Comparison of ENCODE assay signal across 9 mouse cellular contexts in genomic region chr5:24623041-24623985, GRCm38 (mm10). TPM values are rescaled to one million over a fixed set of nuclear protein-coding genes. Genes with fewer than 3 reads are reported as not detected.
DNase-seq lines count a peak whose midpoint lies in the region; ATAC-seq lines count a peak whose summit lies in the region.
"Had no signal": no experiment of that assay in that cellular context is flagged by ENCODE, and none has a peak within 500 bp of the region (broad histone marks: within the 10 kb centered on the region; RNA-seq: fewer than 3 reads in every experiment).

No protein-coding gene starts in this region.

- H3K27ac ChIP-seq in neural tube, embryonic 11.5 days (ENCODE audit: low read depth, low read length) = no peak overlapping the region
- H3K27ac ChIP-seq in intestine, embryonic 16.5 days (ENCODE audit: low read length) = no peak overlapping the region
- H3K27ac ChIP-seq in stomach, embryonic 16.5 days (ENCODE audit: low read length) = no peak overlapping the region
- H3K27ac ChIP-seq: macrophage had no signal

- peak; percentile 28 for ATAC-seq in frontal cortex, adult (ENCODE audit: low TSS enrichment)
- no peak for ATAC-seq in neural tube, embryonic 11.5 days (ENCODE audit: insufficient read depth, low FRiP score, low TSS enrichment)
- no peak for ATAC-seq in intestine, embryonic 16.5 days
- ATAC-seq in stomach, embryonic 16.5 days (ENCODE audit: insufficient read depth, low FRiP score) = no peak

- peaks cover 6% of the 10 kb centered on the region; the same call in 1 of the 2 replicates for H3K27me3 ChIP-seq in neural tube, embryonic 11.5 days (ENCODE audit: control insufficient read depth, insufficient read depth, low read length)
- peaks cover 14% of the 10 kb centered on the region for H3K27me3 ChIP-seq in intestine, embryonic 16.5 days (replicated peaks; ENCODE audit: control insufficient read depth, insufficient read depth, low read length)
- H3K27me3 ChIP-seq in stomach, embryonic 16.5 days (ENCODE audit: control insufficient read depth, insufficient read depth, low read length) = peaks cover 15% of the 10 kb centered on the region

- H3K4me1 ChIP-seq in neural tube, embryonic 11.5 days (ENCODE audit: control insufficient read depth, insufficient read depth, low read length) = peaks cover 3% of the 10 kb centered on the region; the same call in 1 of the 2 replicates
- no peaks in the 10 kb centered on the region; the same call in none of the 2 replicates for H3K4me1 ChIP-seq in intestine, embryonic 16.5 days (ENCODE audit: control insufficient read depth, insufficient read depth, low read length)
- H3K4me1 ChIP-seq in stomach, embryonic 16.5 days (ENCODE audit: control insufficient read depth, insufficient read depth, low read length) = 0 out of 2 replicates have a peak, but pooled peaks cover 5% of the 10 kb centered on the region

- peak overlapping the region; percentile 73 for H3K4me2 ChIP-seq in neural tube, embryonic 11.5 days (ENCODE audit: low read depth)
- peak overlapping the region; percentile 84; the same call in 1 of the 2 replicates for H3K4me2 ChIP-seq in intestine, embryonic 16.5 days (ENCODE audit: low read depth, low read length)
- H3K4me2 ChIP-seq in stomach, embryonic 16.5 days (ENCODE audit: low read depth, low read length) = peak overlapping the region; percentile 68

- H3K9ac ChIP-seq in neural tube, embryonic 11.5 days (ENCODE audit: low read length) = no peak overlapping the region
- H3K9ac ChIP-seq in intestine, embryonic 16.5 days (ENCODE audit: low read depth, low read length) = 0 out of 2 replicates have a peak overlapping the region, but pooled peaks have one; percentile 69
- H3K9ac ChIP-seq in stomach, embryonic 16.5 days (ENCODE audit: low read length) = peak overlapping the region; percentile 75

- no peaks in the 10 kb centered on the region for H3K36me3 ChIP-seq in neural tube, embryonic 11.5 days (ENCODE audit: control insufficient read depth, insufficient read depth, low read length)
- no peaks in the 10 kb centered on the region for H3K36me3 ChIP-seq in intestine, embryonic 16.5 days (ENCODE audit: control insufficient read depth, insufficient read depth, low read length)
- no peaks in the 10 kb centered on the region for H3K36me3 ChIP-seq in stomach, embryonic 16.5 days (ENCODE audit: control insufficient read depth, insufficient read depth, low read length)

- no peak for DNase-seq in frontal cortex, postnatal 14 days (ENCODE audit: low spot score in 2 of 2)
- DNase-seq in neural tube, embryonic 11.5 days (ENCODE audit: low spot score) = no peak
- DNase-seq in neural tube, embryonic 10.5 days (ENCODE audit: extremely low spot score, low spot score) = no peak
- no peak for DNase-seq in gastrocnemius, postnatal 10 days
- no peak for DNase-seq in frontal cortex, postnatal 10 days (ENCODE audit: low spot score in 2 of 2)

- H3K9me3 ChIP-seq in neural tube, embryonic 11.5 days (ENCODE audit: control insufficient read depth, low read length) = no peaks in the 10 kb centered on the region
- no peaks in the 10 kb centered on the region for H3K9me3 ChIP-seq in intestine, embryonic 16.5 days (ENCODE audit: control insufficient read depth, low read length)
- no peaks in the 10 kb centered on the region for H3K9me3 ChIP-seq in stomach, embryonic 16.5 days (replicated peaks; ENCODE audit: control insufficient read depth, low read length)

- WGBS in neural tube, embryonic 11.5 days = 46% methylated on average over 8 of the region's 8 CpGs
- WGBS in intestine, embryonic 16.5 days = 43% methylated on average over 8 of the region's 8 CpGs
- WGBS in stomach, embryonic 16.5 days = 42% methylated on average over 8 of the region's 8 CpGs

- H3K4me3 ChIP-seq in neural tube, embryonic 11.5 days (ENCODE audit: low read depth, low read length) = peak overlapping the region; percentile 43
- peak overlapping the region; percentile 51 for H3K4me3 ChIP-seq in intestine, embryonic 16.5 days (ENCODE audit: low read length)
- H3K4me3 ChIP-seq in stomach, embryonic 16.5 days (replicated peaks; ENCODE audit: low read length) = no peak overlapping the region

RNA-seq across cellular contexts. Expression of gene Smarcd3, which starts 0.9 kb away (rescaled TPM):
- polyA plus RNA-seq in neural tube, embryonic 11.5 days (2014; fragmentation: Nextera tagmentation; extraction: Ambion mirVana) = 43.7 and 49.3 TPM in 2 replicates
- polyA plus RNA-seq in intestine, embryonic 16.5 days (2015; fragmentation: Nextera tagmentation; extraction: Ambion mirVana) = 9.5 and 10.0 TPM in 2 replicates
- 13.1 and 17.1 TPM in 2 replicates for polyA plus RNA-seq in stomach, embryonic 16.5 days (2015; fragmentation: Nextera tagmentation; extraction: Ambion mirVana)
- 100 to 1,000 TPM; 122 to 132 TPM for total RNA-seq in gastrocnemius, postnatal 10 days (2021)

RNA-seq across cellular contexts. Expression of gene Chpf2, which starts 36.8 kb away (rescaled TPM):
- 10.3 and 13.0 TPM in 2 replicates for polyA plus RNA-seq in neural tube, embryonic 11.5 days (2014; fragmentation: Nextera tagmentation; extraction: Ambion mirVana)
- polyA plus RNA-seq in intestine, embryonic 16.5 days (2015; fragmentation: Nextera tagmentation; extraction: Ambion mirVana) = 16.3 and 18.0 TPM in 2 replicates
- polyA plus RNA-seq in stomach, embryonic 16.5 days (2015; fragmentation: Nextera tagmentation; extraction: Ambion mirVana) = 21.8 and 23.9 TPM in 2 replicates
- total RNA-seq in gastrocnemius, postnatal 10 days (2021) = 10 to 100 TPM; 19.6 to 29.4 TPM

RNA-seq across cellular contexts. Expression of gene Abcf2, which starts 46.0 kb away (rescaled TPM):
- 136 and 147 TPM in 2 replicates for polyA plus RNA-seq in neural tube, embryonic 11.5 days (2014; fragmentation: Nextera tagmentation; extraction: Ambion mirVana)
- 75.0 and 82.7 TPM in 2 replicates for polyA plus RNA-seq in intestine, embryonic 16.5 days (2015; fragmentation: Nextera tagmentation; extraction: Ambion mirVana)
- 81.7 and 81.9 TPM in 2 replicates for polyA plus RNA-seq in stomach, embryonic 16.5 days (2015; fragmentation: Nextera tagmentation; extraction: Ambion mirVana)
- total RNA-seq in gastrocnemius, postnatal 10 days (2021) = 10 to 100 TPM; 66.4 to 74.0 TPM
